Mouse (Mus musculus) CH12.LX (cell line): ENCODE results near the gene Sgip1. TPM values are rescaled to one million over a fixed set of nuclear protein-coding genes. Genes with fewer than 3 reads are reported as not detected.

Source experiments
- DNase-seq: peaks from one replicate; pipeline ENCODE4 v3.0.0-alpha.2; 2013; ENCODE audit errors: extremely low read depth
- H3K27ac ChIP-seq: 2 replicates; pipeline ENCODE4 v1.5.1; 2012; ENCODE audit warnings: low read depth, mild to moderate bottlenecking, control low read depth, moderate library complexity; ENCODE audit not compliant: insufficient read depth
- H3K27me3 ChIP-seq: replicated peaks from 2 replicates; pipeline ENCODE3; 2012; ENCODE audit warnings: inconsistent platforms
- H3K36me3 ChIP-seq, 2 experiments: replicated peaks in 1 of 2; 2 replicates each; pipeline versions ENCODE3 to v1.6.1; 2012; ENCODE audit warnings: inconsistent platforms in 1 of 2, low read length in 1 of 2, mild to moderate bottlenecking in 1 of 2, mixed read lengths in 1 of 2, moderate library complexity in 1 of 2; ENCODE audit not compliant: control insufficient read depth in 1 of 2, insufficient read depth in 1 of 2
- H3K4me1 ChIP-seq, 2 experiments: 2 replicates each; pipeline ENCODE4 v1.6.1; 2012; ENCODE audit warnings: inconsistent platforms in 1 of 2, moderate library complexity in 1 of 2; ENCODE audit not compliant: insufficient read depth in 2 of 2, control insufficient read depth in 1 of 2
- H3K4me2 ChIP-seq: 2 replicates; pipeline ENCODE4 v1.6.1; 2012; ENCODE audit warnings: low read depth, mild to moderate bottlenecking, control low read depth; ENCODE audit not compliant: poor library complexity, insufficient read depth, severe bottlenecking
- H3K4me3 ChIP-seq, 3 experiments: fragments of 150-350 bp in 1 of 3; sonication (generic) in 1 of 3; replicated peaks in 1 of 3; 2 replicates each; pipeline versions ENCODE3 to v1.5.1; 2011 to 2012; ENCODE audit warnings: low read depth in 2 of 3, low read length in 2 of 3, mild to moderate bottlenecking in 2 of 3, moderate library complexity in 2 of 3, control low read depth in 1 of 3, improper control_type of control experiment in 1 of 3, inconsistent platforms in 1 of 3, mixed read lengths in 1 of 3; ENCODE audit not compliant: poor library complexity in 1 of 3
- H3K79me2 ChIP-seq: replicated peaks from 2 replicates; pipeline ENCODE4 v1.6.1; 2012; ENCODE audit warnings: mild to moderate bottlenecking, moderate library complexity; ENCODE audit not compliant: control insufficient read depth, poor library complexity, insufficient read depth, severe bottlenecking; ENCODE audit errors: extremely low read depth
- H3K9ac ChIP-seq: 2 replicates; pipeline ENCODE4 v1.6.1; 2012; ENCODE audit warnings: low read depth, mild to moderate bottlenecking, control low read depth, moderate library complexity; ENCODE audit not compliant: insufficient read depth
- H3K9me3 ChIP-seq: replicated peaks from 2 replicates; pipeline ENCODE3; 2012; ENCODE audit warnings: low read length, inconsistent platforms, mixed read lengths
- ELF1 ChIP-seq: IDR thresholded peaks from 2 replicates; pipeline ENCODE4 v1.6.1; 2014; ENCODE audit warnings: low read depth, mild to moderate bottlenecking, inconsistent platforms, low read length, improper control_type of control experiment
- EP300 ChIP-seq: IDR thresholded peaks from 2 replicates; pipeline ENCODE4 v1.6.1; 2011; ENCODE audit warnings: low read length, improper control_type of control experiment
- GABPA ChIP-seq: IDR thresholded peaks from 2 replicates; pipeline ENCODE4 v1.6.1; 2012; ENCODE audit warnings: low read depth, low read length, improper control_type of control experiment, inconsistent platforms; ENCODE audit not compliant: insufficient replicate concordance
- JUN ChIP-seq: IDR thresholded peaks from 2 replicates; pipeline ENCODE4 v1.6.1; 2011; ENCODE audit warnings: low read depth, mild to moderate bottlenecking, low read length, improper control_type of control experiment, moderate library complexity; ENCODE audit not compliant: insufficient read depth
- MAFK ChIP-seq: IDR thresholded peaks from 2 replicates; pipeline ENCODE4 v1.6.1; 2011; ENCODE audit warnings: low read length, improper control_type of control experiment; ENCODE audit not compliant: insufficient replicate concordance
- MAZ ChIP-seq: IDR thresholded peaks from 2 replicates; pipeline ENCODE4 v1.6.1; 2012; ENCODE audit warnings: low read depth, mild to moderate bottlenecking, inconsistent platforms, low read length, improper control_type of control experiment, moderate library complexity
- MXI1 ChIP-seq: IDR thresholded peaks from 2 replicates; pipeline ENCODE4 v1.6.1; 2011; ENCODE audit warnings: mild to moderate bottlenecking, low read depth, low read length, improper control_type of control experiment
- NELFE ChIP-seq: IDR thresholded peaks from 2 replicates; pipeline ENCODE4 v1.6.1; 2011; ENCODE audit warnings: low read depth, low read length, improper control_type of control experiment
- PAX5 ChIP-seq: IDR thresholded peaks from 2 replicates; pipeline ENCODE4 v1.6.1; 2012; ENCODE audit warnings: low read length, inconsistent platforms, mixed read lengths
- POLR2A ChIP-seq: IDR thresholded peaks from 2 replicates; pipeline ENCODE4 v1.6.1; 2011; ENCODE audit warnings: low read depth, mild to moderate bottlenecking, improper control_type of control experiment, low read length
- RCOR1 ChIP-seq: conservative IDR thresholded peaks from 2 replicates; pipeline ENCODE4 v1.6.1; 2012; ENCODE audit warnings: low read depth, mild to moderate bottlenecking, inconsistent platforms, low read length, improper control_type of control experiment
- TBP ChIP-seq: conservative IDR thresholded peaks from 2 replicates; pipeline ENCODE4 v1.6.1; 2011; ENCODE audit warnings: low read depth, low read length, improper control_type of control experiment
- TCF12 ChIP-seq: IDR thresholded peaks from 2 replicates; pipeline ENCODE4 v1.6.1; 2014; ENCODE audit warnings: low read depth, mild to moderate bottlenecking, inconsistent platforms, low read length, improper control_type of control experiment
- ZMIZ1 ChIP-seq: IDR thresholded peaks from 2 replicates; pipeline ENCODE4 v1.6.1; 2012; ENCODE audit warnings: low read depth, mild to moderate bottlenecking, inconsistent platforms, low read length, improper control_type of control experiment
- dilution Hi-C: fragments of 300-500 bp; cut with MboI; formaldehyde crosslinking; loops from 2 replicates; pipeline ENCODE4 v1.14.3; 2020; ENCODE audit warnings: low sequenced_read_pairs; ENCODE audit not compliant: extremely low pct_unique_long_range_greater_than_20kb, extremely low pct_ligation_motif_present
- in situ Hi-C: fragments of 300-500 bp; cut with MboI; formaldehyde crosslinking; loops from 3 replicates; pipeline ENCODE4 v1.14.3; 2019; ENCODE audit warnings: low sequenced_read_pairs, low pct_ligation_motif_present, low pct_unique_long_range_greater_than_20kb, mixed read lengths
- polyA plus RNA-seq: library from polyadenylated mRNA; unstranded; fragments of >175 nt; gene quantifications from 2 replicates; pipeline ENCODE4 v1.2.1, GENCODE M21; 2012; ENCODE audit warnings: low read depth; ENCODE audit not compliant: insufficient read length
- total RNA-seq, 2 experiments: library from RNA; depleted of rRNA; stranded (reverse); fragments of 300-350 nt in 1 of 2; fragments of >200 nt in 1 of 2; gene quantifications; 2 replicates each; pipeline ENCODE4 v1.2.3; 2012 to 2014

The Sgip1 gene
- total and polyA plus RNA-seq, 3 experiments: 0.07 to 0.39 (median 0.21) TPM

- no peaks in the 10 kb centered on the region for H3K36me3 ChIP-seq
- no peaks in the 10 kb centered on the region for H3K9me3 ChIP-seq
- no peaks in the 10 kb centered on the region for H3K79me2 ChIP-seq
- H3K9ac ChIP-seq: no peak overlapping the region
- no peak overlapping the region for H3K27ac ChIP-seq
- dilution Hi-C loops: no loop called here
- no peaks in the 10 kb centered on the region for H3K27me3 ChIP-seq
- H3K4me2 ChIP-seq: no peak overlapping the region
- in situ Hi-C loops: no loop called here
- no peak for DNase-seq
- TF ChIP-seq MAFK (no peak), EP300 (no peak), RCOR1 (no peak), MXI1 (no peak), JUN (no peak), NELFE (no peak), TBP (no peak), MAZ (no peak), ZMIZ1 (no peak), POLR2A (no peak), TCF12 (no peak), PAX5 (no peak), ELF1 (no peak)
- H3K4me1 ChIP-seq: peaks cover 0 to 7% of the 10 kb centered on the region in 2 experiments; a peak in 3 of 4 replicates
- H3K4me3 ChIP-seq: no peak overlapping the region
Measured at GRCm38 (mm10) chr4:102785158-102785557, 44.1 kb downstream of the Sgip1 start.

- dilution Hi-C loops (no loop called here), in situ Hi-C loops (no loop called here)
- H3K27ac ChIP-seq: no peak overlapping the region
- H3K27me3 ChIP-seq: no peaks in the 10 kb centered on the region
- H3K36me3 ChIP-seq: no peaks in the 10 kb centered on the region
- H3K4me1 ChIP-seq: peaks cover 8 to 16% of the 10 kb centered on the region in 2 experiments
- H3K9me3 ChIP-seq: no peaks in the 10 kb centered on the region
- no peak overlapping the region for H3K4me3 ChIP-seq
- TF ChIP-seq JUN (no peak), NELFE (no peak), GABPA (no peak)
- no peaks in the 10 kb centered on the region for H3K79me2 ChIP-seq
- no peak for DNase-seq
- no peak overlapping the region for H3K4me2 ChIP-seq
- H3K9ac ChIP-seq: no peak overlapping the region
Measured at GRCm38 (mm10) chr4:102792100-102792790, 51.1 kb downstream of the Sgip1 start.
